8 mouse cellular contexts compared by ENCODE assay signal in the genomic region with DNA sequence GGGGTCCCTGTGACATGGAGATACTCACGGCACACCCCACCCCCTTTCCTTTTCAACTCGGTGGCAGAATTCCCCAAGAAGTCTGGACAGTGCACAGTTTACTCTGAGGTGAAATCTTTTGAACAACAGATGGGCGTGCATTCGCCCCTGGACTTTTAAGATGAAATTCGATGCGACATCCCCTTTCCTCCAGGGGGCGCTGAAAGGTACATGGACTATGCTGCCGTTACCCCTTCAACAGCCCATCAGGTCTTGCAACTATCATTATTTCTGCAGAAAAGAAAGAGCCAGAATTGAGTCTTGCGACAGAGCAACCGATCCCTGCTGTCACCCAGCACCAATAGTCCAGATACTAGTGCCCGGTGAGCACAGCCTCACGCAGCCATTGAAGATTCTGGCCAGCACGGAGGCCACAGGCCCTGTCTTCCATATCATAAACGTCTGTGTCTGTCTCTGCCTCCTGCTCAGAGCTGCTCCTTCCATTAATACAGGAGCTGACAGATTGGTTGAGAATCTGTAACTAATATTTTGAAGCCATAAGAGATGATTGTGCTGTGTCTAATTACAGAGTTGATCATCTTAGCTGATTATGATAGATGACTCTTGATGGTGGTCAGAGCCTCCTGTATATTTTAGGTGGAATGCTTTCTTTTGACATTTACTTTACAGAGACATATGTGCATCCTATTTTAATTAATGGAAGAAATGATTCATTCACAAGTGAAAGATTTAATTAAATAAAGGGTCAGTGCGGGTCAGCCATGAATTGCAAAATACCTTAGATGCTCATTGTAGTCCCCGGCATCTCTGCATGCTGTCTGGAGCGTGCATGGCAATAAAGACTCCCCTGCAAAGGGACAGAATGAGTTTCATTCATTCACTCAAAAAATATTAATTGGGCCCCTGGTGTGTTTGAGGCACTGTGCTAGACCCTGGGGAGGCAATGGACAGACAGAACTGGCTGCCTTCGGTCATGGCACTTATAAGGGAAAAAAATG.
A peak's percentile ranks its signal among the peaks of the same experiment; 100 is the strongest.
DNase-seq lines count a peak whose midpoint lies in the region; TF ChIP-seq lines count a peak whose summit lies in the region.

No protein-coding gene starts in this region.

- no peak overlapping the region for H3K27ac ChIP-seq in gastrocnemius, adult 2 months

- peak; percentile 35 for DNase-seq in gastrocnemius, adult 2 months
- DNase-seq in gastrocnemius, postnatal 14 days = no peak
- peak; percentile 40 for DNase-seq in 416B (ENCODE audit: low read depth)
- peak; percentile 36 to 77 for DNase-seq in adrenal gland, adult (ENCODE audit: inconsistent age in 2 of 2, low spot score in 1 of 2)
- peak; percentile 78 for DNase-seq in embryo, embryonic 10.5 days (ENCODE audit: low spot score)
- peak; percentile 42 for DNase-seq in kidney, postnatal 10 days
- DNase-seq in naive thymus-derived CD4-positive, alpha-beta T cell, adult 2 months (ENCODE audit: low read depth) = peak; percentile 59
- DNase-seq in ovary, adult 18-20 months (ENCODE audit: low spot score) = no peak

- peak; percentile 44 for TF ChIP-seq CTCF in gastrocnemius, adult 2 months (IDR thresholded peaks at IDR 0.05)

- H3K4me3 ChIP-seq in gastrocnemius, adult 2 months = no peak overlapping the region

- intact Hi-C loops in gastrocnemius, adult 2 months (cut with DNase I) = loop anchor here (10.0 kb wide), 2 partner anchors 140 to 510 kb away; no protein-coding TSS in a partner anchor
- intact Hi-C loops in gastrocnemius, postnatal 14 days (cut with DNase I; ENCODE audit: low total_unique reads) = no loop called here

Comparison
In these comparisons a context has a peak if more than half of its experiments do, and no peak if none do; other contexts are left out.
1. DNase-seq: peak in gastrocnemius, adult 2 months (single experiment), 416B (single experiment), adrenal gland, adult (2 of 2), embryo, embryonic 10.5 days (single experiment), kidney, postnatal 10 days (single experiment) and naive thymus-derived CD4-positive, alpha-beta T cell, adult 2 months (single experiment); none in gastrocnemius, postnatal 14 days (single experiment) and ovary, adult 18-20 months (single experiment).